Mouse (Mus musculus): ENCODE measurements around the gene Zfp618.

DNA sequence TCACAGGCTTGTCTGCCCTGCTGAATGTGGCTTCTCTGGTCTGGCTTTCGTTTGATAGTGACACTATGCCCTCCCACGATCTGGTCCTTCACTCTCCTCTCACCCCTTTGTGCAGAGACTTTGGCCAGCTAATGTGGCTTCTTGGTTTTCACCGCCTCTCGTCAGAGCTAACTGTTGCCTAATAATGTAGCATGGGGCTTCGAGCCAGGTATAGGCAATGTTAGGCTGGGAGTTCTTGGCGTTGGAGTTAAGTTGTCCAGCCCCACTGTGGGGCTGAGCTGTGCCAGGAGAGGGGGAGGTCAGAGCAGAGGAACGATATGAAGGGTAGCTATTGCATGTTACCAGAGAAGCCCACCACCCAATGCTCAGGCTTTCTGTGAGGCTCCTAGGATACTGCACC lies 34.5 kb downstream of the Zfp618 start:
- TF ChIP-seq CTCF (IDR thresholded peaks at IDR 0.05; ENCODE audit: extremely low read depth, insufficient read length, insufficient replicate concordance, low read depth, low read length) (no peak), POLR2A (IDR thresholded peaks at IDR 0.05; ENCODE audit: low read depth, low read length) (no peak)

All from small intestine, adult 2 months (tissue).